Mouse (Mus musculus) mouse trophoblast stem cell (cell line): ENCODE results near the gene Tk2.
"Not testable (repeated sequence)": the region's sequence is repeated elsewhere in the genome, so short reads cannot be mapped to it uniquely, and the experiment has no call there.

Experiments used
- in situ Hi-C, 2 experiments: fragments of 300-500 bp; cut with MseI, MboI; formaldehyde crosslinking; loops; 2 replicates in 1 of 2; 3 replicates in 1 of 2; pipeline ENCODE4 v1.15.1; 2025

Gene Tk2

DNA sequence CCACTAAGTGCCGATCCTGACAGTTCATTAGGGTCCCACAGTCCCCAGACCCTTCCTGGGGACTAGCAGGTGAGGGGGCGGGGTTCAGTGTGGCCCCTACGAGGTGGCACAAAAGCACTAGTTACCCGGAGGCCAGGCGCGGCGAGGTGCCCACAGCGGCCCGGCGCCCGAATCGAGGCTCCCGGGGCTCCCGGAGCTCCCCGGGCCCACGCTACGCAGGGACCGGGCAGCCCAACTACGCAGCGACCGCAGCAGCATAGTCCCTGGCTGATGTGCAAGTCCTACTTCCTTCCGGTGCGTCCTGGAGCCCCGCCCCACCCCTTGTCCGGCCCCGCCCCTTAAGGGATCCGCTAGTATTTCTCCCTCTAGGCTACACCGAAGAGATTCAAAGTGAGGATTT, at the start of gene Tk2:
Tk2 (minus strand) TSS at position 283 of the 400 bp plus-strand sequence.
- in situ Hi-C loops: no loop called here

DNA sequence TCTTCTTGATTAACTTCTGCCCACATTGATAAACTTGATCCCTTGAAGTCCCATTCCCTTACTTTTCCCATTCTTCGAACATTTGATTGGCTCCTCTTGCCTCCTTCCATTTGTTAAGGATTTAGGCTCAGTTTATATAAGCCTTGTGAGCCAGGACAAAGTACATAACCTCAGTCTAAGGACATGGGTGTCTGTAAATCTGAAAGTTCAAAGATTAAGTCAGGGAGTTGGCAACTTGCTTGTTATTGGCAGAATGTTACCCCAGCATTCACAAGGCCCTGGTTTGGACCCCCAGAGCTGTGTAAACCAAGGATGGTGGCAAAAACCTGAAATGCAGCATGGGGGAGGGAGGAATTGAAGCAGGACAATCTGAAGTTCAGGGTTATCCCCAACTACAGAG, 46.0 kb upstream of the Tk2 start:
- in situ Hi-C loops: no loop called here

DNA sequence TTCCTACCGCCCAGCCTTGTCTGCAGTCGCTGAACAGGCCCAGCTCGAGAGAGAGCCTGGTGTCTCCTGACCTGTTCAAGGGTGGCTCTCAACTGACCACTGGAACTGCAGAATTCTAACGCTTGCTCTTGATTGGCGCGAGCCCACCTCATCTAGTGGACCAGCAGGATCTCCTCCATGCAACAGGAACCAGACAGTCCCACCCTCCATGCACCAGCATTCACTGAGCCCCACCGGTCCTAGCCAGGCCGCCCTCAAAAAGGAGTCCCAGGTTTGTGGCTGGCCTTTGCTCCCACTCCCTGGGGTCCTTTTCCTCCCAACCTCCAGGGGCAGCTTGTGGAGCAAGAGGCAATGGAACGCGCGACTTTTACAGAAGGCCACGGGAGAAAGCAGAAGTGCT, 44.7 kb upstream of the Tk2 start, which contains the start of gene Cmtm2a:
Cmtm2a (minus strand) TSS at position 101 of the 400 bp plus-strand sequence.
- in situ Hi-C loops: not testable (repeated sequence)

DNA sequence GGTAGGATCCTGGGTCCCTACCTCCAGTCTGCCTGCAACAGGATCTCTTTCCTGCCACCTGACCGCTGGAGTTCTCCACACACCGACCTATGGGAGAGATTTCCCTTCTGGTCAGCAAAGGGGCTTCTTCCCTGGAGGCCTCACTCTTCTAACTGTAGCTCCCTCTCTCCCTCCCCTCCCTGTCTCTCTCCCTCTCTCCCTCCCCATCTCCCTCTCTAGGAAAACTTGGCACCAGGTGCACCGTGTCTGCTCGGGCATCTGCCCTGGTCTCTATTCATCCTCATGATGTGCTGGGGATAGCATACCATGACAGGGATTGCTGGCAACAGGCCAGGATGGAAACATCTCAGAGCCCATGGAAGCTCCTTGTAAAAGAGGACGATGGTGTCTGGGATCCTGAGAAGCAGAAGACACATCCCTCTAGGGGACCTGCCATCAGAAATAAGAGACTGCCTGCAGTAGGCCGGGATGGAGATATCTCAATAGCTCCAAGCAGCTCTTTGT, 20.6 kb upstream of the Tk2 start:
- in situ Hi-C loops: no loop called here

DNA sequence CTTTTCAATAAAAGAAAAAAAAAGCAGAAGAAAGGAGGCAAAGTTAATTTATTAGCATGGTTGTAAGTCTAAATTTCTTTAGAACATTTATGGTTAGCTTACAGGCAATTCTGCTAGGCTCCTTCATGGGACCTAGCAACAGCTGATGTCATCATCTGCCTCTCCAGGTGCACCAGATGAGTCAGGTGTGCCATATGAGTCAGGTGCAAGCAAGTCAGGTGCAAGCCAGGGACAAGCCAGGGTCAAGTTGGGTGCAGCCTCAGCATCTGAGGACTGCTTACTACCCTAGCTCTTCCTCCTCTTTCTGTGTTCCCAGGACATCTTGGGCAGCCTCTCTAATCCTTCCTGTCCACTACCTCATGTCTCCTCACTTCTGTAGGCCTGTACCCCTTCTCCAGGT, 20.0 kb upstream of the Tk2 start:
- in situ Hi-C loops: no loop called here

DNA sequence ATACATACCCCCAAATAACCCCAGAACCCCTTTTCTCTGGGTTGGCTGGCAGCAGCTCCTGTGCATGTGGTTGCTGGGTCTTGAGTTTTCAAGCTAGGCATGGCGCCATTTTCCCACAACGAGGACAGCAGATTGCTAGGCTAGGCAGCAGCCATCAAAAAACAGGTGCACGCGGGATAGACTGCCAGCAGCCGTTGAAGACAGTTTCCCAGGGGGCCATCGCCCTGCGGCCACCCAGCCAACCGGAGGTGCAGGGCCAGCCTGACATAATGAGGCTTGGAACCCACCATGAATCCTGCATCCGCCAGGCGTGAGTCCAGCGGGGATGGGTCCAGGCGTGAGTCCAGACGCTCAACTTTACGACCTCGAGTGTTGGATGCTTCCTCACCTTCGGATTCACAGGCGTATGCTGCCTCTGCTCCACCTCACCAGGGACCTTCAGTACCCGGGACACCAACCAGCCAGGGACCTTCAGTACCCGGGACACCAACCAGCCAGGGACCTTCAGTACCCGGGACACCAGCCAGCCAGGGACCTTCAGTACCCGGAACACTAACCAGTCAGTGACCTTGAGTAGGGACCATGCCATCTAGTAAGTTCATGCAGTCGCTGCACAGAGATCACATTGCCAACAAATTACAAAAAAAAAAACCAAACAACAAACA, 16.0 kb upstream of the Tk2 start:
- in situ Hi-C loops: not testable (repeated sequence)

DNA sequence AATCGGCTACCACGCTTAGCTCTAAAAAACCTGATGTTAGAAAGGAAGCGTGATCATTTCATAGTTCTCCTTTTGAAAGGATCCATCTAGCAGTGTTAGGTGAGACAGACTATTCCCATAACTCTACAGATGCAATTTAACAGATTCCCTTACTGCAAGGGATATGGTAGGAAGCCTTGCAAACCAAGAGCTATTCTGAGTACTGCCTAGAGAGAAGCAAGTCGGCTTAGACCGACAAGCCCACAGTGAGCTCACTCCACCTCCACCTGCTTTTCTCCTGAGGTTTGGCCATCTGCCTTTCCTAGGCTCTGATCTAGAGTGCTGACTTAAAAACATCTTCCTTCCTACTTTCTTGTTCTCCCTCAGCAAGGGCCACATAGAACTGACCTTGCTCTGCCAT, 13.4 kb upstream of the Tk2 start:
- in situ Hi-C loops: not testable (repeated sequence)

DNA sequence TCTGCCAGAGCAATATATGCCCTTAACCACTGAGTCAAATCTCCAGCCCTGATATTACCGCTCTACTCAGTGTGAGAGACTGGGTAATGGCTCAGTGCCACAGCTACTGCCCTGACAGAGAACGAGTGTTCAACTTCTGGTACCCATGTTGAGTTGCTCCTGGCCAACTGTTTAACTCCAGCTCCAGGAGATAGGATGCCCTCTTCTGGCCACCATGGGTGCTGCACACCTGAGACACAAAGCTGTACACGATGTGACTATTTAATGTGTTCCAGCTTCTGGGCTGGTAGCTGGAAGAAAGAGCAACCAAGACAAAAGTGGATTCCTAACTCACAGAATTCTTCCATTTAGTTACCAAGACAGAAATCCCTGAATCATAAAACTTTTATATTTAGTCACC, 4.7 kb upstream of the Tk2 start:
- in situ Hi-C loops: no loop called here

DNA sequence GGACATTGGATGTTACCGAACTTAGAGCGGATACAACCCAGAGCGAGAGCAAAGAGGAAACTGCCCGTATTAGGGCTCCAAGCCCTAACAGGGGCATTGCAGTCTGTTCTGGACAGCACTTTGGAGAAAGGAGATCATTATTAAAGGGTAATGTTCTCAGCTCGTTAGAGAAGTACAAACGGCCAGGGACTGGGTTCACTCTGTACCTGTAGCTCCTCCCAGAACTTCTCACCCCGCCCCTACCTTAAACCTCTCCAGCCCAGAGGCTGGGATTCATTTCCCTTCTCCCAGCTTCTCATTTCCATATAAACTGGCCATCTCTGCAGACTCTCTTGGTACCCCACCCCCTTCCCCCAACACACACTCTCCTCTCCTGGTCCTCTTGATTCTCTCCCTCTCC, 3.1 kb upstream of the Tk2 start:
- in situ Hi-C loops: no loop called here

DNA sequence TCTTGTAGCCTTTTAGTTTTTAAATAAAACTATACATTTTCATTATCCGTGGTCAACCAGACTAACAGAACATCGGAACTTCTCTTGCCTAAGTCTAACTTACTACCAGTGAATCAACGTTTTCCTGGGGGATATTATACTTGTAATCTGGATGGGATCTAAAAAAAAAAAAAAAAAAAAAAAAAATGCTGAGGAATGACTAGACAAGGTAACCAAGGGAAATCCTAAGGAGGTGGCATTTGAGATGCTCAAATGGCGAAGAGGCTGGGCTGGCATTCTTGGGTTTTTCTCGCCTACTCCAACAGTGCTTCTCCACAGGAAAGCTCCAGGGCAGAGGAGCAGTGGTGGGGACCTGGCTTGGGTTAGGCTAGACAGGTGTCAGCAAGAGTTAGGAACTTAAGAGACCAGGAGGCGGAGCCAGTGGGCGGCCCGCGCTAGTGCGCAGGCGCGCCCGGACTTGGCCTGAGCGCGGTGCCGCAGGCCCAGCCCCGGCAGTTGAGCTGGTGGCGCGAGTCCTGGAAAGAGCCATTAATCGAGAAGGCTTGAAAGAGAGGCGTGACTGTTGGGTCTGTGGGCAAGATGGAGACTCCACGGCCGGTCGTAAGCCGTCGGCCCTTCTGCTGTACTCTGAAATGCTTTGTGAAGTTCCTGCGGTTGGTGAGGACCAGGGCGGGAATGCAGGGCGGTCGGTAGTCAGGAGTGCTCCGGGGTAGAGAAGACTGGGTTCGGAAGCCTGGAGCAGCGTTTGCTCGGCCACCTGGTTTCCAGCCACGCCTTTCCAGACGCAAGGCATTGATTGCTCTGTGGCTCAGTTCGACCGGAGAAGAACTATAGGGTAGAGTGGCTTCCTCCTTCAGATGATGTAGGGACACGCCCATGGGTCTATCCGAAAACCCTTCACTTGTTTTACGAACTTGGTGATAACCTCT, 2.3 kb upstream of the Tk2 start, which contains the start of gene Cklf:
Cklf (plus strand) TSS at position 423 of the 929 bp plus-strand sequence.
- in situ Hi-C loops: no loop called here

DNA sequence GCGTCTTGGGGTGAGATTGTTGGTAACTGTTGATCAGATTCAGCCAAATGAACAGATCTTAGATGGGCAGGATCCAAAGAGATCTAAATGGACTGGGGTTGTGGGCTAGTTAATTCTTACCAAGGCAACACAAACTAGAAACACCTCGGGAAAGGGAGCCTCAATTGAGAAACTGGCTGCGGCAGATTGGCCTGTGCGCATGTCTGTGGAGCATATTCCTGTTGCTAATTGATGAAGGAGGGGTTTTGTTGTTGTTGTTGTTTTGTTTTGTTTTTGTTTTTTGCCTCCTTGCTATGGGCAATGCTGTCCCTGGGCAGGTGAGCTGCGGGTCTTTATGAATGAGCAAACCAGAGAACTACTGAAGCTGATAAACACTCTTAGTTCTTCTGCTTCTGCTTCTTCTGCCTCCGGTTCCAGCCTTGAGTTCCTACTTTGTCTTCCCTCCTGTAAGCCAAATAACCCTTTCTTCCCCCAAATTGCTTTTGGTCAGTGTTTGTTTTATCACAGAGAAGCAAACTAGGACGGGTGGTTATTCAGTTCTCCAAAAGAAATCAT, 1.2 kb upstream of the Tk2 start:
- in situ Hi-C loops: no loop called here

DNA sequence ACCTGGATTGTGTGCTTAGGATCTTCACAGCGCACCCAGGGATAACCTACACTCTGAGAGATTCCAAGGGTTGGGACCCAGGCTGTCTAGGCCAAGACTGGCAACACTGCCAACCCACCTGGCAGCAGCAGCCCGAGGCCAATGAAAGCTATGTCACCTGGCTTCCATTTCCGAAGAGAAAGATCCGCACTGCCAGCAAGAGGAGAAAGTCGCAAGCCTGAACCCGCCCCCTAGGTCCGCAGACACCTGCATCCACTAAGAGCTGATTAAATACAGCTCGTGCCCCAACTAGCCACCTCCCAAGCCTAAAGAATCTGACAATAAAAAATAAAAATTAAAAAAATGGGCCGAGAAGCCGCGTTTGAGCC, 466 bp downstream of the Tk2 start:
- in situ Hi-C loops: no loop called here

DNA sequence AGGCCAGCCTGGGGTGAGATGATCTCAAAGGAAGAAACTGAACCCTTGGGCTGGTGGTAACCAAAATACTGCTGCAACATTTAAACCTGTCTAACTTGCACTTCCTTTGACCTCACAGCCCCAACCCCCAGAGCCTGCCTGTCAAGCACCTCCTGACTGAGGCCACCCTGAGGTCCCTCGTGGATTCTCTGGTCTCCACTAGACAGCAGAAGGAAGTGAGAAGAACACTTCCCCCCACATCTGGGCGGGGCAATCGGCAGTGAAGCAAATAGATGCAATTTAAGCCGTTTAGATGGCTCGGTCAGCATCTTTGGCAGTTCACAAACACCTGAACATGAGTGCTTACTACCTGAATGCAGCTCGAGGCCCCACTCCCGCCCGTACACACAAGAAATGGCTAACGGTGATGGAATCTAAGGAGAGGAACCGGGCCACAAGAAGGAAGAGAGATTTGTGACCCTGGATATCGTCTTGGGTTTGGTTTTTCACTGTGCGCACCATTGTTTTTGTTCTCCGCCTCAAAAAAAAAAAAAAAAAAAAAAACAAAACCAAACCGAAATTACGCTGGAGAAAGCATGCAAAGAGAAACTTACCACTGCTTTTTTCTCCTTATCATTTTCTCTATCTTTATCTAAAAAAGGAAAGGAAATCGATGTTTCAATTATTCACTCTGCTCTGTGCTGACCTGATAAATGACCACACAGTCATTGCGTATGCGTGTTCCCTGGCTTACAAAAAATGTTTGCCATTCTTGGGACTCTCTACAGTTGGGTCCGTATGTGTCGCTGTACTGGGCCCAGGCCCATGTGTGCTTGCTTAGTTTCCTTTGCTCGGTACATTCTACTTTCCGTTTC, 1.1 kb downstream of the Tk2 start:
- in situ Hi-C loops: no loop called here

DNA sequence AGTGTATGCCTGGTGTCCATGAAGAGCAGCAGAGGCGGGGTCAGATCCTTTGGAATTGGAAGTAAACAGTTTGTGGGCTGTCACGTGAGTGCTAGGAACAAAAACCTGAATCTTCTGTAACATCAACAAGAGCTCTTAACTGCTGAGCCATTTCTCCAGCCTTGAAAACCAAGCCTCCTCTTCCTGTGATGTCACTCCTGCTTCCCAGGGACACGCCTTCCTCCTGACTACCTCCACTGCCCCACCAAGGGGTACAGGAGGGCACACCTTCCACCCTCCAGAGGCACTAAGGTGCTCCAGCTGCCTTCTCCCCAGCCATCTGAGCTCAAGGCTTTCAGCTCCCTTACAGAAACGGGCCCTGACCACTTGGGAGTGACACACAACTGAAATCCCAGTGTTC, 1.7 kb downstream of the Tk2 start:
- in situ Hi-C loops: no loop called here

DNA sequence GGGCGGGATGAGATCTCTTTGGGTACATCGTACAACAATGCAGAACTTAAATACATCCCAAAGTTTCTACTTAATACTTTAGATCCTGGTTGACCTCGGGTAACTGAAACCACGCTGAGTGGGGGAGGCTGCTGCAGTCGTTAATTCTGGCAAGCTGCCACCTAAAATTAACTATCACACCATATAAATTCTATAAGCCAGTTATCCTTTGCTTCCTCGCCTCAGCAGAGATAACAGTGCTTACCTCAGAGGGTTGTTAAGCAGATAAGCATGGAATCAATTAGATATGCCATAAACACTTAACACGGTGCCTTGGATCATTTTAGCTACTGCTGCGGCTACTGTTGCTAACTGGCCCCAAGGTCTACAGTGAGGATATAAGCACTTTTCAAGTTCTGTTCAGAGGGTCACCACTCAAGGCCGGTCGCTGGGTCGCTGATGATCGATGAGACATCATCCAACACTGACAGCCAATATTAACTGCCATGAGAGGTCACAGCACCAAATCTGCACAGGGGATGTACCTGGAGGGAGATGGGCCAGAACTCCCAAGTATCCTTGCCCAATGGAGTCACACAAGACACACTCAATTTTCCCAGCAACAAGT, 6.2 kb downstream of the Tk2 start:
- in situ Hi-C loops: no loop called here

DNA sequence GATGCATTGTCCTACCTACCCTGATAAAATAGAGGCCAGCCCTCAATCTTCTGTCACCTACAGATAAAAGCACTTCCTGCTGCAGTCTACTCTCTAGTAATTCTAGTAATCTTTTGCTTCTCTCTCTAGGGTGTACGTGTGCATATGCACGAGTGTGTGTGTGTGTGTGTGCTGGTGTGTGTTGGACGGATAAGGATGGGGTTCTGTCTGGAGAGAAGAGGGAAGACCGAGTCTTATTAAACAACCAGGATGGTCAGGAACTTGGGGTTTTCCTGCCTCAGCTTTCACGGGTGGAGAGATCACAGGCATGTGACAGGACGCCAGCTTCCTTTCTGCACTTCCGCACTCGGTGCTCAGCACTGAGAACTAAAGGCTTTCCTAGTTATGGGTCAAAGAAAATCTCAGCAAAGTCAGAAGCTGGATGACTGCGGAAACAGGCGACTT, 8.9 kb downstream of the Tk2 start:
- in situ Hi-C loops: no loop called here

DNA sequence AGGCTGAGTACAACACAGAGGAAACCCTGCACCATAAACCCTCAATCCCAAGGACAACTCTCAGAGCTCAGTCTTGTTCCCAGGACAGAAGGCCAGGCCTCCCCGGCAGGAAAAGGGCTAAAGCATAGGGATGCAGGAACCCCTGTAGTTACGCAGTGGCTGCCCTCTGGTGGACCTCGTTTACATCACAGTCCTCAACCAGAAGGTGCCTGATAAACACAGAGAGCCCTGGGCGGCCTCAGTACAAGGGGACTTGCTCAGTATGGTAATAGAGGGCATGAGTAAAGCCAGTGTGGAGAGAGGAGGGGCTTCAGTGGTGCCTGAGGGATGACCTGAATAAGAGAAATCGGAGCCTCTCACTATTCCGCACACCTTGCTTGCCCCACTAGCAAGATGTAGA, 13.8 kb downstream of the Tk2 start:
- in situ Hi-C loops: no loop called here

DNA sequence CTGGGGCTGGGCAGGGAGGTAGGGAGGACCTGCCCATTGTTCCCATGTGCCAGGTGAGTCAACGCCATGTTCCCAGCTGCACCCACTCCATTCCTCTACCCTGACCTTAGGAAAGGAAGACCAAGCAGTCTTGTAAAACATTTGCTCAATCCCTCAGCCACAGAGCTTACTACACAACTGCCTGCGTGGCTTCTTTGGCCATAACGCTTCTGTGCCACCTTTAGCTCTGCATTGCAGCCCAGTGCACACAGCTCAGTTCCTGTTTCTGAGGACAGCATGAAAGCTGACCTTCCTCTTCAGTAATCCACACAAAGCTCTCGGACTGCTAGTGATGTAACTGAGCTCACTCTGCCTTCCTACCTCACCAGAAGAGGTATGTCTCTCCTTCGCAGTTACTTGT, 15.4 kb downstream of the Tk2 start:
- in situ Hi-C loops: no loop called here

DNA sequence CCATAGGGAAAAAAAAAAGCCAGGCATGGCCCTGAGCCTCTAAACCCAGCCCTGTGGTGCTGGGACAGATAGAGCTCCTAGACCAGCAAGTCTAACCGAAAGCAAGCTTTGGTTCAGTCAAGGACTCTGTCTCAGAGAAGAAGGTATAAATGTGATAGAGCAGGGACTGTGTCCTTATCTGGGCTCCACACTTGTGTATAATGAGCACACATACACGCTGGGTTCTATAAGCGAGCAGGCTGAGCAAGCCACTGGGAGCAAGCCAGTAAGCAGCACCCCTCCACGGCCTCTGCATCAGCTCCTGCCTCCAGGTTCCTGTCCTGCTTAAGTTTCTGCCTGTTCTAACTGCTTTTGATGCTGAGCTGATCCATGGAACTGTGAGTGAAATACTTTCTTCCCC, 16.3 kb downstream of the Tk2 start:
- in situ Hi-C loops: no loop called here

DNA sequence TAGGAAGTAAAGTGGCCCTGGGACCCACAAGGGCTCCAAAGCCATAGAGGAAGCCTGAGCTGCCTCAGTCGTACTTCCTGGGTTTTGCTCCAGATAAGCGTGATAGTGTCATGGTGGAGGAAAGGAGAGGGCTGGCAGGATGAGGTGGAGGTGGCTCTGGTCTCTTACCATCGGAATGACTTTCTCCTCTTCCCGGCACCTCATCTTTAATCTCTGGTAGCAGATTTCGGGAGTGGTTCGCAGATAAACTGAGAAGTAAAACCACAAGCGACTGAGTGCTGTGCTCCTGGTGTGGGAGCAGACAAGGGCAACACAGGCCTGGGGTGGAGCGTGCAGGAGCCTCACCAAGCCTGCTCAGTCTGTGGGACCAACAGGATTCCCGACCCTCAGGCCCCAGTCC, 18.0 kb downstream of the Tk2 start:
- in situ Hi-C loops: no loop called here

DNA sequence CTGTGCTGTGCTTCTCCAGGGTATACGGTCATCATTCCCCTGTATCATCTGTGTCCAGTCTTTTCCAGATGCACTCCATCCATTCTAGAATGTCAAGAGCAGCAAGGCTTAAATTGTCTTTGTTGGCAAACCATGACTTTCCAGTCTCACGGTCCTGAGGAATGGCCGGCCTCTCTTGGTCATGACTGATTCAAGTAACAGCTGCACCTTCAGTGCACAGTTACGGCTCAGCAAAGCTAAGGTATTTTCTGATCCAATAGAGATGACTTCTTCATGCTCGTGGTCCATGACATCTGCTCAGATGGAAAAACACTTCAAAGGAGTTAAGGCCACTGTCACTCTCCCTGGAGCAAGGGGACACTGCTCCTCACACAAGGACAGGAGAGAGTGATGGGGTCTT, 21.3 kb downstream of the Tk2 start:
- in situ Hi-C loops: no loop called here
